Mouse (Mus musculus) embryonic facial prominence, embryonic 10.5 days (tissue): ENCODE data around the gene Zfp760. TPM values are rescaled to one million over a fixed set of nuclear protein-coding genes. Genes with fewer than 3 reads are reported as not detected.
"Not testable (repeated sequence)": the region's sequence is repeated elsewhere in the genome, so short reads cannot be mapped to it uniquely, and the experiment has no call there.

Experiments used
- DNase-seq: peaks from one replicate; pipeline ENCODE4 v3.0.0-alpha.2; 2017; ENCODE audit warnings: low spot score
- H3K27ac ChIP-seq: fragments of 300-500 bp; sonication (generic); replicated peaks from 2 replicates; pipeline ENCODE4 v1.5.1; 2016; ENCODE audit warnings: mild to moderate bottlenecking
- H3K27me3 ChIP-seq: fragments of 300-500 bp; sonication (generic); replicated peaks from 2 replicates; pipeline ENCODE4 v1.6.1; 2016; ENCODE audit warnings: low read depth, mild to moderate bottlenecking; ENCODE audit not compliant: poor library complexity, severe bottlenecking
- H3K36me3 ChIP-seq: fragments of 300-500 bp; sonication (generic); replicated peaks from 2 replicates; pipeline ENCODE4 v1.6.1; 2016; ENCODE audit warnings: mild to moderate bottlenecking, moderate library complexity
- H3K4me1 ChIP-seq: fragments of 300-500 bp; sonication (generic); 2 replicates; pipeline ENCODE4 v1.6.1; 2016
- H3K4me3 ChIP-seq: fragments of 300-500 bp; sonication (generic); 2 replicates; pipeline ENCODE4 v1.5.1; 2016; ENCODE audit warnings: mild to moderate bottlenecking, moderate library complexity
- H3K9me3 ChIP-seq: fragments of 300-500 bp; sonication (generic); 2 replicates; pipeline ENCODE4 v1.6.1; 2016; ENCODE audit warnings: mild to moderate bottlenecking
- WGBS: fragments of 180-500 bp; shearing (Covaris S2); methylation state at CpG from one replicate; pipeline ENCODE4 v1.1.7; 2016; 5-methylcytosine and 5-hydroxymethylcytosine counted together
- polyA plus RNA-seq: library from polyadenylated mRNA; unstranded; fragments of >200 nt; fragmentation: Nextera tagmentation; extraction: Ambion mirVana; gene quantifications from 2 replicates; pipeline ENCODE4 v1.2.1, GENCODE M21; 2016

Zfp760 gene
- 19.7 and 20.2 TPM in 2 replicates for polyA plus RNA-seq

GRCm38 (mm10) chr17:21707343-21707996, at the start of gene Zfp760:
Zfp760 (plus strand) TSS chr17:21707741.
- H3K36me3 ChIP-seq: peaks cover 27% of the 10 kb centered on the region
- H3K4me1 ChIP-seq: peaks cover 12% of the 10 kb centered on the region
- 3% methylated on average over 26 of the region's 26 CpGs for WGBS
- H3K4me3 ChIP-seq: peak within 1 kb of the TSS; percentile 74
- H3K9me3 ChIP-seq: no peaks in the 10 kb centered on the region
- DNase-seq: peak; percentile 90
- no peaks in the 10 kb centered on the region for H3K27me3 ChIP-seq
- H3K27ac ChIP-seq: peak within 1 kb of the TSS; percentile 95

GRCm38 (mm10) chr17:21678826-21679225, 28.7 kb upstream of the Zfp760 start:
- not testable (repeated sequence) for H3K9me3 ChIP-seq, H3K36me3 ChIP-seq, H3K4me3 ChIP-seq, H3K27ac ChIP-seq, DNase-seq, H3K4me1 ChIP-seq, H3K27me3 ChIP-seq
- 21% methylated on average over 1 of the region's 1 CpGs for WGBS

GRCm38 (mm10) chr17:21679273-21680018, 28.1 kb upstream of the Zfp760 start:
- WGBS: 4% methylated on average over 9 of the region's 9 CpGs
- peak overlapping the region; percentile 71 for H3K27ac ChIP-seq
- H3K4me3 ChIP-seq: peak overlapping the region; percentile 57
- peak; percentile 80 for DNase-seq
- peaks cover under 1% of the 10 kb centered on the region for H3K36me3 ChIP-seq
- no peaks in the 10 kb centered on the region for H3K27me3 ChIP-seq
- H3K9me3 ChIP-seq: no peaks in the 10 kb centered on the region
- no peaks in the 10 kb centered on the region for H3K4me1 ChIP-seq

GRCm38 (mm10) chr17:21680019-21680376, 27.5 kb upstream of the Zfp760 start:
- H3K9me3 ChIP-seq, DNase-seq, H3K4me1 ChIP-seq, H3K36me3 ChIP-seq, H3K27me3 ChIP-seq: not testable (repeated sequence)
- 1% methylated on average over 10 of the region's 10 CpGs for WGBS
- peak overlapping the region; percentile 57 for H3K4me3 ChIP-seq
- H3K27ac ChIP-seq: peak overlapping the region; percentile 71

- Histone ChIP-seq H3K4me1 (no peaks in the 10 kb centered on the region), H3K4me3 (no peak within 1 kb of the TSS), H3K27me3 (no peaks in the 10 kb centered on the region), H3K9me3 (no peaks in the 10 kb centered on the region), H3K36me3 (peaks cover 42% of the 10 kb centered on the region), H3K27ac (no peak within 1 kb of the TSS)
- no peak for DNase-seq
- WGBS: 89% methylated on average over 3 of the region's 3 CpGs
These were observed 16.0 kb upstream of the Zfp760 start, which contains the start of gene Gm10226 for GRCm38 (mm10) chr17:21691560-21691959. Gm10226 (plus strand) TSS chr17:21691860.

- 77% methylated on average over 3 of the region's 3 CpGs for WGBS
- H3K27me3 ChIP-seq: no peaks in the 10 kb centered on the region
- no peak overlapping the region for H3K27ac ChIP-seq
- DNase-seq: no peak
- H3K9me3 ChIP-seq: no peaks in the 10 kb centered on the region
- peaks cover 42% of the 10 kb centered on the region for H3K36me3 ChIP-seq
- no peaks in the 10 kb centered on the region for H3K4me1 ChIP-seq
- H3K4me3 ChIP-seq: no peak overlapping the region
These were observed 14.2 kb upstream of the Zfp760 start for GRCm38 (mm10) chr17:21693342-21693741.

GRCm38 (mm10) chr17:21696073-21696472, 11.5 kb upstream of the Zfp760 start:
- no peaks in the 10 kb centered on the region for H3K27me3 ChIP-seq
- no peak overlapping the region for H3K27ac ChIP-seq
- H3K4me3 ChIP-seq: no peak overlapping the region
- H3K36me3 ChIP-seq: peaks cover 17% of the 10 kb centered on the region
- H3K4me1 ChIP-seq: no peaks in the 10 kb centered on the region
- DNase-seq: no peak
- H3K9me3 ChIP-seq: no peaks in the 10 kb centered on the region

- H3K9me3 ChIP-seq: no peaks in the 10 kb centered on the region
- no peaks in the 10 kb centered on the region for H3K27me3 ChIP-seq
- no peak for DNase-seq
- H3K4me1 ChIP-seq: no peaks in the 10 kb centered on the region
- 45% methylated on average over 5 of the region's 5 CpGs for WGBS
- no peaks in the 10 kb centered on the region for H3K36me3 ChIP-seq
- H3K4me3 ChIP-seq: no peak overlapping the region
- H3K27ac ChIP-seq: no peak overlapping the region
These were observed 5.0 kb upstream of the Zfp760 start for GRCm38 (mm10) chr17:21702281-21703240.

- H3K4me1 ChIP-seq: peaks cover 2% of the 10 kb centered on the region
- H3K4me3 ChIP-seq: no peak overlapping the region
- no peaks in the 10 kb centered on the region for H3K36me3 ChIP-seq
- DNase-seq: no peak
- H3K27me3 ChIP-seq: no peaks in the 10 kb centered on the region
- H3K27ac ChIP-seq: no peak overlapping the region
- 82% methylated on average over 1 of the region's 1 CpGs for WGBS
- no peaks in the 10 kb centered on the region for H3K9me3 ChIP-seq
These were observed 4.1 kb upstream of the Zfp760 start for GRCm38 (mm10) chr17:21703414-21703813.

- Histone ChIP-seq H3K4me3 (peak overlapping the region; percentile 74), H3K27me3 (no peaks in the 10 kb centered on the region), H3K4me1 (peaks cover 12% of the 10 kb centered on the region), H3K36me3 (peaks cover 37% of the 10 kb centered on the region), H3K9me3 (no peaks in the 10 kb centered on the region), H3K27ac (peak overlapping the region; percentile 95)
- 52% methylated on average over 2 of the region's 2 CpGs for WGBS
- no peak for DNase-seq
These were observed 860 bp downstream of the Zfp760 start for GRCm38 (mm10) chr17:21708401-21708800.

- H3K4me1 ChIP-seq, H3K36me3 ChIP-seq, H3K4me3 ChIP-seq, DNase-seq, H3K27me3 ChIP-seq, H3K27ac ChIP-seq, H3K9me3 ChIP-seq: not testable (repeated sequence)
- 96% methylated on average over 19 of the region's 22 CpGs for WGBS
These were observed 23.0 kb downstream of the Zfp760 start, which contains the start of gene Zfp229 for GRCm38 (mm10) chr17:21730495-21730894. Zfp229 (plus strand) TSS chr17:21730795.

GRCm38 (mm10) chr17:21733049-21733448, 25.5 kb downstream of the Zfp760 start:
- no peaks in the 10 kb centered on the region for H3K9me3 ChIP-seq
- WGBS: 80% methylated on average over 4 of the region's 4 CpGs
- peak overlapping the region; percentile 91 for H3K27ac ChIP-seq
- H3K4me3 ChIP-seq: peak overlapping the region; percentile 76
- peaks cover 17% of the 10 kb centered on the region for H3K36me3 ChIP-seq
- no peak for DNase-seq
- H3K4me1 ChIP-seq: peaks cover 4% of the 10 kb centered on the region
- H3K27me3 ChIP-seq: no peaks in the 10 kb centered on the region
